Mouse (Mus musculus): Measurements from ENCODE around the gene Mecom.

The Mecom gene

DNA sequence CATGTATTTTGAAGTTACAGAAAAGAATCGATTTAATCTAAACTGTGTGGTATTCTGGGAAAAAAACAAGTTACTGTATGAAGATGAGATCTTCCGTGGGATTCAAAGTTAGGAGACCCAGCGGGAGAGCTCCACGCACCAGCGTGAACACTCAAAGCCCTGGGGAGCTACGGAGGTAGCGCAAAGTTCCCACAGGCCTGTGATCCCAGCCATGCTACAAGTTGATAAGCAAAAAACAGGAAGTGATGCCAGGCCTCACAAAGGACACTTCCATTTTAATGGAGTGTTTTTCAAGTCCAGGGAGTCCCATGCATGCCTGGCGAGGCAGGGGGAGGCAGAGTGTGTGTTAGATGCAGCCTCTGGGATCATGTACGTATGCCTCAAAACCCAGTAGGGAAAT, 464.5 kb downstream of the Mecom start:
- DNase-seq, result no peak

DNA sequence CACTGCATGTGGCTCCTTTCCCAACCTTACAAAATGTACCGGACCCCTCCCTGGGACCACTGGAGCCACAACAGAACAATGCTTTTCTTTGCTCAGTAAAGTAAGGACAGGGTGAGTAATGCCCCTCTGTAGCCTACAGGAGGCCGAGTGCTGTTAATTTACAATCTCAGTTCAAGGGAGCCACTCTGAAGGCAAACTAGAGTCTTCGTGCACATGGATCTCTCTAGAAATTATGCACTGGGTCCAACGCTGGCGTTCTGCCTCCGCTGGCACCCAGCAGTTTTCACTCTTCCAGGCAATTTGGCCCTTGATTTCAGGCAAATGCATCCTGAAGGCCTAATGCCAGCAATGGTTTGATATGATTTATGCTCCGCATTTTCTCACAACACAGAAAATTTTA, 467.0 kb downstream of the Mecom start:
- no peak for DNase-seq

GRCm38 (mm10) chr3:30076522-30076921, 471.3 kb downstream of the Mecom start:
- DNase-seq, result no peak

DNA sequence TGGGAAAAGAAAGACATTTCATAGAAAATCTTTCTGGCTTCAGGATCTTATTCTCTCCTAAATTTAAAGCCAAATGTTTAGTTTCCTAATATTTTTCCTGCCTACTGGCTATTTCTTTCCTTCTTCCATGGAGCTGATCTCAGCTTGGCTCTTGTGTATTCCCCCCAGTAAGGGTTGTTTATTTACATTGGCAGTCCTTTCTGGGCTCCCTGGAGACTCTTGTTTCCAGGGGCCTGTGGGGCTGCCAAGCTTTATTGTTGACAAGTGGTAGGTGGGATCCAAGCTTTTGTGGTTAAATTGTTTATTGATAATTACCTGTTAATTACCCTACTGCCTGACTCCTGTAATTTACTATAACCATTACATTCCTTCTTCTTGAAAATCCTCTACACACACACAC, 476.5 kb downstream of the Mecom start:
- no peak for DNase-seq

- DNase-seq, result no peak
Measured at GRCm38 (mm10) chr3:30066519-30066918, 481.3 kb downstream of the Mecom start.

GRCm38 (mm10) chr3:30060058-30060457, 487.8 kb downstream of the Mecom start:
- no peak for DNase-seq

GRCm38 (mm10) chr3:30059615-30060014, 488.2 kb downstream of the Mecom start:
- no peak for DNase-seq

DNA sequence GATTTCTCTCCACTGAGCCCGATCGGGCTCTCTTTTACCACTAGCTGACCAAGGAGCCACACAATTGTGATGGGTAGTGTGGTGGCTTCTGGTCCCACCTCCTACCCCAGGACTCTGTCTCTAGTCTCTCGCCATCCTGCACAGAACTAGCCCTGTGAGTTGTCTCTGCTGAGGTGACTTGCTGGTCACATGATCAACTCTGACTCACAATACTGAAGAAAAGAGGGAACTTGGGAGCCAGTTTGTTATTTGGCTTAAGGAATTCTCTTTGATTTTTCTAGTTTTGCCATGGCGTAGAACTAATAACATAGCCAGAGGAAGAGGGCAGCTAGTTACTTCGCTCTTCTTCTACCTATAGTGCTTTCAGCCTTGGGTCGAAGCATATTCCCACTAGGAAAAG, 496.5 kb downstream of the Mecom start:
- no peak for DNase-seq

GRCm38 (mm10) chr3:30050795-30051194, 497.0 kb downstream of the Mecom start:
- no peak for DNase-seq

GRCm38 (mm10) chr3:30048792-30049191, 499.0 kb downstream of the Mecom start:
- DNase-seq, result no peak

GRCm38 (mm10) chr3:30048157-30048556, 499.7 kb downstream of the Mecom start:
- DNase-seq, result no peak

DNA sequence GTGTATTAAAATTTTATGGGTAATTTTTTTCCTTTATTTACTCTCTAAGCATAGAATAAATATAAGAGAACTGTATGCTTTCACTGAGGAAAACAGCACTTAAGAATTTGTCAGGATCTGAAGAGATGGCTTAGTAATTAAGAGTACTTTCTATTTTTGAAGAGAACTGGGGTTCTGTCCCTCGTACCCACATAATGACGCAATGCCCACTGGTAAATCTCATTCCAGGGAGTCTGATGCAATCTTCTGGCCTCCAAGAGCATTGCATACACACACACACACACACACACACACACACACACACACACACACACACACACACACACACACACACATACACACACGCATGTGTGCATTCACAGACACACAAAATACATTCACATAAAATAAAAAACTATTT, 504.3 kb downstream of the Mecom start:
- DNase-seq, result no peak

GRCm38 (mm10) chr3:30038545-30038944, 509.3 kb downstream of the Mecom start:
- DNase-seq, result no peak

- no peak for DNase-seq
Measured at GRCm38 (mm10) chr3:30019961-30020360, 527.8 kb downstream of the Mecom start.

DNA sequence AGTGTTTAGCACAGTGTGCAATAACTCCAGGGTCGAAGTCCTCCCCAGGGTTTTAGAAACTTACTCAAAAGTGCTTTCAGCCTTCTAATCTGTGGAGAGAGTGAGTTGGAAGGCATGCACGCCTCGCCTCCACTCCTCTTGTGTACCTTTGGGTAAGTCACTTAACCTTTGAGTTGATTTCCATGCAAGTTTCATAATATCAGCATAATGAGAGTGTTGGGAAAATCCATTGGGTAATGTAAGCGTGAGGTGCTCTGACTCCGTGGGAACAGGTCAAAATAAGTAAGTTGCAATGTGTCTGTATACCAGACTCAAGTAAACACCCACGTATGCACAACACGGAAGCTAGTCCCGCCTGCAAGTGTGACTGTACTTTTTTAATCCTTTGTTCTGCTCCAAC, 528.4 kb downstream of the Mecom start:
- no peak for DNase-seq

DNA sequence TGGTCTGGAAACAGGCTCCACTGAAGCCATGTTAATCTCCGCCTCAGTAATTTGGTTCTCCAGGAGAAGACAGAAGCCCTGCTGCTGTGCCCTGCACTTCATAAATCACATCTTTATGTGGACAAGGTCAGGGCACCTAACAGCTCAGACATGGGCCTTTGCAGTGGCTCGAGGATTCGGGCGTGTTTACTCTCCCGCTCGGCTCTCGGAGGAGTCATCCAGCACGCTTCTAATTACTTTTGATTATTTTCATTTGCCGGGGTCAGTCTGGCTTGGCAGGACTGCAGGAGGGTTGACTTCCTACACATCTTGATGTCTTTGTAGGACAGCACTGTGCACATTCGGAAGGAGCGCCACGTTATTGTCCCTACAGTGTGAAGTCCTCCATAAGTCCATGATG, 529.6 kb downstream of the Mecom start:
- DNase-seq, result no peak

DNA sequence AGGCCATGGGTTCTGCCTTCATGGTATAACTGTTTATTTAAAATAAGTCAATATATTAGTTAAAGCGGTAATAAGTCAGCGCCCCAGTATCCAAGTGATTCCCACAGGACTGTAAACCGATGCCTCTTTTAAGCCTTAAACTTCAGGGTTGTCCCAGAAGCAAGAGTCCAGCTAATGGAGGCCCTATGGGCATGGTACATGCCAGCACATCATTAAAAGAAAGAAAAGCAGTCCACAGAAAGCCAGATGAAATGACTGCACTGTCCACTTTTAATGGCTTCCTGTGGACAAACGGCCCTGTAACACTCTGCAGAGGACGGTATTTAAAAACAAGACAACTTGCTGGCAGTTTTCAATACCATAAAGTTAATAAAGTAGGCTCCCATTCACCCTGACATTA, 531.0 kb downstream of the Mecom start:
- no peak for DNase-seq

GRCm38 (mm10) chr3:30014962-30015660, 532.7 kb downstream of the Mecom start:
- peak; percentile 79 for DNase-seq

DNA sequence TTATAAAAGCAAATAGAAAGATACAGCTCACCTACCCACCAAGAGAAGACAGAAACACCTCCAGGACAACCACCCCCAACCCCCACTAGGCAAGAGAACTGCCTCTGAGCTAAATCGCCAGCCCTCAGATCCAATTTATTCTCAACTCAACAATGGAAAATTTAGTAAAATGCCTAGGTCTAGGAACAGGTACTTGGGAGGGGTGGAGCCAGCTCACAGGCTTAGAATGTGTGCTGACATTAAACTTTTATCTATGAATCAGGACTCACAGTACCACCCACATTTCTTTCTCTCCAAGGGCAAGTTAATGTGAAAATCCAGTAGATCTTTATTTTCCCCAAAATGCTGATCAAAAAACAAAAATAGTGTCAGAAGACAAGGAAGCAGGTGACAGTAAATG, 533.5 kb downstream of the Mecom start:
- peak; percentile 40 for DNase-seq

- DNase-seq, result no peak
Measured at GRCm38 (mm10) chr3:30013416-30013815, 534.4 kb downstream of the Mecom start.

DNA sequence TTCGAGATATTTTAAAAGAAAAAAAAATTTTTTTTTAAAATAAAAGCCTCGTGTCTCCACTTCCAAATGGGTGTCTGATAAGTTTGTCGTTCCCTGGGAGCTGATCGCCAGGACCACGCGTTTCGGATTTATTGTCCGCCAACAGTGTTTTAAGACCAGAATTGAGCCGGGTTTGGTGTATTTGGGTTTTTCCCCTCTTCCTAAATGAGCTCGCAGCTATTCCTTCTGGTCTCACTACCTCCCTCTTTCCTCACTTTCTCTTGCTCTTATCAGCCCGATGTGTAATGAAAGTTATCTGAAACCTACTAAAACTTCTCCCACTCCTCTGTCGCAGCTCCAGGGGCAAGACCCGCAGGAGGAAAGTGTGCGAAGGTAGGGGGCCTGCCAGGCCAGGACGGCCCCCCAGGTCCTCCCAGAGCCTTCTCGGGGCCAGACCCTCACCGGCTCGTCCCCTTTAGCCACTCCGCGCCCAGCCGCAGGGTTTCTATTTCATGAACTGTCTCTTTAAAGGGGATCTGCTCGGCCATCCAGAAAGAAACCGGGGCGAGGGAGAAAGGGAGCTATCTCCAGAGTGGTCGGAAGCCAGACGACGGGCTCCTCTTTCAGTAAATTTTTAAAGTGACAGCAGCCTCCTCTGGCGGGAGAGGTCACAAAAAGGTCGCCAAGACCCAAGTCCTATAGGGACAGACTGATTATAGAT, 535.0 kb downstream of the Mecom start:
- DNase-seq, result peak; percentile 52

GRCm38 (mm10) chr3:30012150-30012549, 535.7 kb downstream of the Mecom start:
- peak; percentile 71 for DNase-seq

DNA sequence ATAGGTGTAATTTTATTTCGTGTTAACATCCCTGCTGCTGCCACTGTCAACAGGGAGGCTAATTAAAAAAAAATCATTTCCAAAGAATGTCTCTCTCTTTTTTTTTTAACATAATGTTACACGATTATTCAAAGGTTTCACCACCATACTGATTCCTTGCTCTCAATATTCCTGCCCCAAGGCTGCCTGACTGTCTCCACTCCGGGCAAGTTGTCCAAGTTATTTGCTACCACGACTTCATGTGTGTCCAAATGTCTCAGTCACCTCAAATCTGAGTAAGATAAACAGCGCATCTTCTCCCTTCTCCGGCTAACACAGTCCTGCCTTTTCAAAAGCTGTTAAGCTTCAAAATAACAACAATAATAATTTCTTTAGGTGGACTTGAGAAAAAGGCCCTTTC, 536.1 kb downstream of the Mecom start:
- no peak for DNase-seq

DNA sequence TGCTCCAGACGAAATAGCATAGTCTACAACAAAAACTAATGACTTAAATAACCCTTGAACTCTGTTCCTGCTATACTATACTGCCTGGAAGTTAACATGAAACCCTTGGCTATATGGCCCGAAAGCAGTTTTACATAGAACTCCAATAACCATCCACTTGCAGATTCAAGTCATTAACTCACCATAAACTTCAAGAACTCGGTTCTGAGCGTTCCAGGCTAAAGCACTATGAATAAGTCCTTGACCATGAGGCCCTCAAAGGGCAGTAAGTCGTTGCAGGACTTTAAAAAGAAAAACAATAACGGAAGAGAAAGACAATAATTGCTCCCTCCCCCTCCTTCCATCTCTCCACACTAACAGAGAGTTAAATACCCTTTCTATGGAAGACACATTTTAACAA, 536.9 kb downstream of the Mecom start:
- DNase-seq, result no peak

- no peak for DNase-seq
Measured at GRCm38 (mm10) chr3:30009596-30009995, 538.2 kb downstream of the Mecom start.

Measured in kidney, adult 11 months (tissue).